Mouse (Mus musculus): ENCODE data around the gene Tmem53. TPM values are rescaled to one million over a fixed set of nuclear protein-coding genes. Genes with fewer than 3 reads are reported as not detected.

The Tmem53 gene
- polyA plus RNA-seq, 1 experiment from 2014 or later = 8.8 TPM

- Histone ChIP-seq H3K4me3 (replicated peaks) (peak overlapping the region; percentile 44), H3K36me3 (no peaks in the 10 kb centered on the region), H3K27ac (no peak overlapping the region), H3K27me3 (peaks cover 89% of the 10 kb centered on the region), H3K9me3 (no peaks in the 10 kb centered on the region), H3K9ac (replicated peaks) (peak overlapping the region; percentile 60), H3K4me1 (replicated peaks) (peaks cover 38% of the 10 kb centered on the region), H3K4me2 (peak overlapping the region; percentile 94)
- 10% methylated on average over 30 of the region's 30 CpGs for WGBS
- no peak for ATAC-seq (ENCODE audit: insufficient number of reproducible peaks, insufficient read depth, low FRiP score, low TSS enrichment, low read depth)
Observed at GRCm38 (mm10) chr4:117303581-117304238, 52.0 kb downstream of the Tmem53 start.

- no peak overlapping the region for H3K27ac ChIP-seq
- peak overlapping the region; percentile 44 for H3K4me3 ChIP-seq (replicated peaks)
- H3K27me3 ChIP-seq = peaks cover 84% of the 10 kb centered on the region
- H3K36me3 ChIP-seq = no peaks in the 10 kb centered on the region
- H3K9ac ChIP-seq (replicated peaks) = peak overlapping the region; percentile 60
- WGBS = 1% methylated on average over 54 of the region's 54 CpGs
- H3K4me2 ChIP-seq = peak overlapping the region; percentile 94
- peaks cover 38% of the 10 kb centered on the region for H3K4me1 ChIP-seq (replicated peaks)
- ATAC-seq (ENCODE audit: insufficient number of reproducible peaks, insufficient read depth, low FRiP score, low TSS enrichment, low read depth) = no peak
- H3K9me3 ChIP-seq = 0 out of 2 replicates have a peak, but pooled peaks cover 2% of the 10 kb centered on the region
Observed at GRCm38 (mm10) chr4:117304239-117305025, 52.7 kb downstream of the Tmem53 start.

GRCm38 (mm10) chr4:117305461-117305860 is 53.7 kb downstream of the Tmem53 start:
- peaks cover 81% of the 10 kb centered on the region for H3K27me3 ChIP-seq
- no peak overlapping the region for H3K9ac ChIP-seq (replicated peaks)
- H3K27ac ChIP-seq = no peak overlapping the region
- no peak overlapping the region for H3K4me2 ChIP-seq
- H3K36me3 ChIP-seq = no peaks in the 10 kb centered on the region
- 0 out of 2 replicates have a peak, but pooled peaks cover 7% of the 10 kb centered on the region for H3K9me3 ChIP-seq
- H3K4me3 ChIP-seq (replicated peaks) = no peak overlapping the region
- peaks cover 38% of the 10 kb centered on the region for H3K4me1 ChIP-seq (replicated peaks)
- 45% methylated on average over 6 of the region's 7 CpGs for WGBS
- ATAC-seq (ENCODE audit: insufficient number of reproducible peaks, insufficient read depth, low FRiP score, low TSS enrichment, low read depth) = no peak

- ATAC-seq (ENCODE audit: insufficient number of reproducible peaks, insufficient read depth, low FRiP score, low TSS enrichment, low read depth) = no peak
- Histone ChIP-seq H3K4me2 (no peak overlapping the region), H3K27ac (no peak overlapping the region), H3K27me3 (peaks cover 80% of the 10 kb centered on the region), H3K36me3 (no peaks in the 10 kb centered on the region), H3K9ac (replicated peaks) (0 out of 2 replicates have a peak overlapping the region, but pooled peaks have one; percentile 5), H3K4me3 (replicated peaks) (no peak overlapping the region), H3K4me1 (replicated peaks) (peaks cover 50% of the 10 kb centered on the region), H3K9me3 (0 out of 2 replicates have a peak, but pooled peaks cover 7% of the 10 kb centered on the region)
- 34% methylated on average over 6 of the region's 6 CpGs for WGBS
Observed at GRCm38 (mm10) chr4:117307270-117307669, 55.5 kb downstream of the Tmem53 start.

GRCm38 (mm10) chr4:117309427-117309826 is 57.7 kb downstream of the Tmem53 start:
- no peak for ATAC-seq (ENCODE audit: insufficient number of reproducible peaks, insufficient read depth, low FRiP score, low TSS enrichment, low read depth)
- no peak overlapping the region for H3K4me2 ChIP-seq
- peaks cover 77% of the 10 kb centered on the region for H3K27me3 ChIP-seq
- H3K4me1 ChIP-seq (replicated peaks) = peaks cover 46% of the 10 kb centered on the region
- no peak overlapping the region for H3K27ac ChIP-seq
- no peak overlapping the region for H3K9ac ChIP-seq (replicated peaks)
- WGBS = 84% methylated on average over 1 of the region's 1 CpGs
- H3K4me3 ChIP-seq (replicated peaks) = no peak overlapping the region
- H3K9me3 ChIP-seq = 0 out of 2 replicates have a peak, but pooled peaks cover 7% of the 10 kb centered on the region
- H3K36me3 ChIP-seq = no peaks in the 10 kb centered on the region

GRCm38 (mm10) chr4:117311891-117312290 is 60.1 kb downstream of the Tmem53 start:
- peaks cover 67% of the 10 kb centered on the region for H3K27me3 ChIP-seq
- 0 out of 2 replicates have a peak, but pooled peaks cover 7% of the 10 kb centered on the region for H3K9me3 ChIP-seq
- WGBS = 8% methylated on average over 5 of the region's 5 CpGs
- peaks cover 64% of the 10 kb centered on the region for H3K4me1 ChIP-seq (replicated peaks)
- no peak overlapping the region for H3K4me3 ChIP-seq (replicated peaks)
- no peaks in the 10 kb centered on the region for H3K36me3 ChIP-seq
- no peak overlapping the region for H3K27ac ChIP-seq
- ATAC-seq (ENCODE audit: insufficient number of reproducible peaks, insufficient read depth, low FRiP score, low TSS enrichment, low read depth) = no peak
- peak overlapping the region; percentile 39 for H3K4me2 ChIP-seq
- H3K9ac ChIP-seq (replicated peaks) = no peak overlapping the region

- peak overlapping the region; percentile 39 for H3K4me2 ChIP-seq
- H3K27me3 ChIP-seq = peaks cover 61% of the 10 kb centered on the region
- no peak for ATAC-seq (ENCODE audit: insufficient number of reproducible peaks, insufficient read depth, low FRiP score, low TSS enrichment, low read depth)
- H3K36me3 ChIP-seq = no peaks in the 10 kb centered on the region
- H3K4me3 ChIP-seq (replicated peaks) = 0 out of 2 replicates have a peak overlapping the region, but pooled peaks have one; percentile 13
- peaks cover 64% of the 10 kb centered on the region for H3K4me1 ChIP-seq (replicated peaks)
- H3K9me3 ChIP-seq = 0 out of 2 replicates have a peak, but pooled peaks cover 7% of the 10 kb centered on the region
- no peak overlapping the region for H3K27ac ChIP-seq
- H3K9ac ChIP-seq (replicated peaks) = no peak overlapping the region
- 3% methylated on average over 26 of the region's 26 CpGs for WGBS
Observed at GRCm38 (mm10) chr4:117312416-117313084, 60.8 kb downstream of the Tmem53 start.

- H3K36me3 ChIP-seq = no peaks in the 10 kb centered on the region
- 0 out of 2 replicates have a peak, but pooled peaks cover 7% of the 10 kb centered on the region for H3K9me3 ChIP-seq
- H3K27ac ChIP-seq = no peak overlapping the region
- H3K9ac ChIP-seq (replicated peaks) = no peak overlapping the region
- no peak for ATAC-seq (ENCODE audit: insufficient number of reproducible peaks, insufficient read depth, low FRiP score, low TSS enrichment, low read depth)
- H3K27me3 ChIP-seq = peaks cover 62% of the 10 kb centered on the region
- H3K4me3 ChIP-seq (replicated peaks) = no peak overlapping the region
- peak overlapping the region; percentile 39 for H3K4me2 ChIP-seq
- H3K4me1 ChIP-seq (replicated peaks) = peaks cover 69% of the 10 kb centered on the region
- 3% methylated on average over 4 of the region's 4 CpGs for WGBS
Observed at GRCm38 (mm10) chr4:117313085-117313424, 61.3 kb downstream of the Tmem53 start.

GRCm38 (mm10) chr4:117314849-117315500 is 63.2 kb downstream of the Tmem53 start:
- Histone ChIP-seq H3K27me3 (peaks cover 67% of the 10 kb centered on the region), H3K4me1 (replicated peaks) (peaks cover 78% of the 10 kb centered on the region)

GRCm38 (mm10) chr4:117316800-117317199 is 65.0 kb downstream of the Tmem53 start:
- H3K27me3 ChIP-seq = peaks cover 69% of the 10 kb centered on the region
- H3K4me1 ChIP-seq (replicated peaks) = peaks cover 67% of the 10 kb centered on the region
- peak overlapping the region; percentile 46 for H3K27ac ChIP-seq
- no peak overlapping the region for H3K9ac ChIP-seq (replicated peaks)
- ATAC-seq (ENCODE audit: insufficient number of reproducible peaks, insufficient read depth, low FRiP score, low TSS enrichment, low read depth) = peak; percentile 33; the same call in 1 of the 2 replicates
- WGBS = 9% methylated on average over 6 of the region's 6 CpGs
- H3K36me3 ChIP-seq = no peaks in the 10 kb centered on the region
- peak overlapping the region; percentile 35 for H3K4me2 ChIP-seq
- no peak overlapping the region for H3K4me3 ChIP-seq (replicated peaks)
- H3K9me3 ChIP-seq = no peaks in the 10 kb centered on the region

More at GRCm38 (mm10) chr4:117314849-117315500, 63.2 kb downstream of the Tmem53 start:
- 33% methylated on average over 16 of the region's 16 CpGs for WGBS
- ATAC-seq (ENCODE audit: insufficient number of reproducible peaks, insufficient read depth, low FRiP score, low TSS enrichment, low read depth) = no peak
- Histone ChIP-seq H3K9ac (replicated peaks) (no peak overlapping the region), H3K4me3 (replicated peaks) (no peak overlapping the region), H3K27ac (peak overlapping the region; percentile 56; the same call in 1 of the 2 replicates), H3K4me2 (0 out of 2 replicates have a peak overlapping the region, but pooled peaks have one; percentile 6), H3K9me3 (no peaks in the 10 kb centered on the region), H3K36me3 (no peaks in the 10 kb centered on the region)

Data from limb, embryonic 12.5 days (tissue).